Mouse (Mus musculus) small intestine, adult 2 months (tissue): Measurements from ENCODE around the gene Rdh1.

ENCODE experiments used
- CTCF ChIP-seq: fragments of 200-500 bp; IDR thresholded peaks from 2 replicates; pipeline ENCODE4 v1.5.1; 2012; ENCODE audit warnings: low read depth, mild to moderate bottlenecking, control low read depth, inconsistent platforms, low read length, moderate library complexity, mixed read lengths; ENCODE audit not compliant: insufficient replicate concordance, insufficient read length; ENCODE audit errors: extremely low read depth
- POLR2A ChIP-seq: fragments of 200-500 bp; IDR thresholded peaks from 2 replicates; pipeline ENCODE4 v1.6.1; 2012; ENCODE audit warnings: low read depth, mild to moderate bottlenecking, control low read depth, inconsistent platforms, low read length, moderate library complexity

DNA sequence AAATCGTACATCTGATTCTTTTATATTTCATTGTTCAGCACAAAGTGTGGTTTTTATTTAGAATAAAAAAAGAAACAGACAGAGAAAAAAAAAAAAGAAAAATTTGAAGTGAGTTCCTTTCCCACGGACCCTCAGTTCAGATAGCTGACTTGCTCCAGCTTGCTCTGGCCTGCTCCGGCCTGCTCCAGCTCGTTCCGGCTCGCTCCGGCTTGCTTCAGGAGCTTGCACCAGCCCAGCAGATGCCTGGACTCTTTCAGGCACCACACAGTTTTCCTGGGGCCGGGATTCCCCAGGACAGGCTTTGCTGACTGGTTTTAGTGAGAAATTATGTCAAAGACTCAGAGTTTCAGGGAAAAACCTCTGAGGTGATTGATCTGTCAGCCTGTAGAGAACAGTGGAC is 12.3 kb upstream of the Rdh1 start:
- TF ChIP-seq CTCF (no peak), POLR2A (no peak)
